Mouse (Mus musculus): Measurements from ENCODE around the gene AU018091. TPM values are rescaled to one million over a fixed set of nuclear protein-coding genes. Genes with fewer than 3 reads are reported as not detected.

AU018091 gene
- not detected for total RNA-seq (2021)
- not detected in 2 replicates for polyA plus RNA-seq (2012; rRNA removed)
- long read RNA-seq, result 0 reads

- Histone ChIP-seq H3K4me3 (no peak within 1 kb of the TSS), H3K27me3 (ENCODE audit: control insufficient read depth, insufficient read depth, low read length) (no peaks in the 10 kb centered on the region), H3K9ac (ENCODE audit: low read depth, low read length) (no peak within 1 kb of the TSS), H3K27ac (no peak within 1 kb of the TSS), H3K36me3 (ENCODE audit: control insufficient read depth, insufficient read depth, low read length) (no peaks in the 10 kb centered on the region), H3K79me2 (replicated peaks; ENCODE audit: control insufficient read depth, insufficient read depth, low read length) (no peaks in the 10 kb centered on the region), H3K4me1 (ENCODE audit: control insufficient read depth, insufficient read depth, low read length) (no peaks in the 10 kb centered on the region)
- TF ChIP-seq POLR2A (IDR thresholded peaks at IDR 0.05; ENCODE audit: insufficient read depth, low read depth, low read length) (no peak), CTCF (IDR thresholded peaks at IDR 0.05) (no peak), EP300 (IDR thresholded peaks at IDR 0.05; ENCODE audit: insufficient read depth, low read depth, low read length) (no peak)
- 64% methylated on average over 3 of the region's 3 CpGs for WGBS
- DNase-seq, result no peak
- intact Hi-C loops (cut with DNase I), result no loop called here
These were observed at the start of gene AU018091 for GRCm38 (mm10) chr7:3168925-3169324. Gene AU018091 (minus strand): TSS chr7:3169203.

DNA sequence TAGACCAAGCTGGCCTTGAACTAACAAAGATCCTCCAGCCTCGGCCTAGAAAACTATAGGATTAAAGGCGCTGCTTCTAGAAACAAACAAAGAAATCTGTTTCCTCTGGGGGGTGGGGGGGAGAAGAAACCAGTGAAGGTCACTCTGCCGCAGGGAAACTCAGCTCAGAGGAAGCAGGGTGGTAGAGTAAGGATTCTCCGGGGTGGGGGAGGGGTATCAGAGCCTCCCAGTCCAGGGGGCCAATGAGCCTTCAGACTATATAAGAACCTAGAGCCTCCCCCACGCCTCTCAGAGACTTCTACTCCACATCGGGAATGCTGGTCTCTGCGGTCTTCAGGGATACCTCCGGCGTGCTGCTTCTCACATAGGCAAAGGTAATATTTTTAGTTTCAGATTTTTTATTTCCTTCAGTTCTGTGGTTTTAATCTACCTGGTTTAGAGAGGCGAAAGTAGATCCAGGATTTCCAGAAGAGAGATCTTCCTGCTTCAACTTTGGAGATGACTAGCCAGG, 48.6 kb upstream of the AU018091 start:
- Histone ChIP-seq H3K4me3 (no peak overlapping the region), H3K27me3 (ENCODE audit: control insufficient read depth, insufficient read depth, low read length) (no peaks in the 10 kb centered on the region; the same call in 1 of the 2 replicates), H3K4me1 (ENCODE audit: control insufficient read depth, insufficient read depth, low read length) (no peaks in the 10 kb centered on the region), H3K36me3 (ENCODE audit: control insufficient read depth, insufficient read depth, low read length) (no peaks in the 10 kb centered on the region), H3K79me2 (replicated peaks; ENCODE audit: control insufficient read depth, insufficient read depth, low read length) (no peaks in the 10 kb centered on the region), H3K27ac (no peak overlapping the region), H3K9ac (ENCODE audit: low read depth, low read length) (no peak overlapping the region)
- intact Hi-C loops (cut with DNase I), result no loop called here
- TF ChIP-seq POLR2A (IDR thresholded peaks at IDR 0.05; ENCODE audit: insufficient read depth, low read depth, low read length) (no peak), CTCF (IDR thresholded peaks at IDR 0.05) (no peak), EP300 (IDR thresholded peaks at IDR 0.05; ENCODE audit: insufficient read depth, low read depth, low read length) (no peak)
- WGBS, result 34% methylated on average over 10 of the region's 10 CpGs
- no peak for DNase-seq

DNA sequence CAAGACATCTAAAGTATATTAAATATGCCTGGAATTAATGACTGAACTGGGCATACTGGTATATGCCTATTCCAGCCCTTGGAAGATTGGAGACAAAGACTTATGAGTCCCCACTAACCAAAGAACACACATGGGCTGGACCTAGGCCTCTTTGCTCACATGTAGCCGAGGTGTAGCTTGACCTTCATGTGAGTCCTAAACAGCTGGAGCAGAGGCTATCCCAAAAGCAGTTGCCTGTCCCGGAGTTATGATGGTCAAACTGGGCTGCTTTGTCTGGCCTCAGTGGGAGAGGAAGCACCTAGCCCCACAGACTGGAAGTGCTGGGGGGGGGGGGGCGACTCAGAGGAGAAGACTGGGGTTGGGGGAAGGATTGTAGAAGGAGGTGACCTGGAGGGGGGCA, 47.3 kb upstream of the AU018091 start:
- no peaks in the 10 kb centered on the region for H3K79me2 ChIP-seq (replicated peaks; ENCODE audit: control insufficient read depth, insufficient read depth, low read length)
- no peak overlapping the region for H3K9ac ChIP-seq (ENCODE audit: low read depth, low read length)
- no peak overlapping the region for H3K4me3 ChIP-seq
- intact Hi-C loops (cut with DNase I), result no loop called here
- no peaks in the 10 kb centered on the region for H3K36me3 ChIP-seq (ENCODE audit: control insufficient read depth, insufficient read depth, low read length)
- no peak for DNase-seq
- no peaks in the 10 kb centered on the region; the same call in 1 of the 2 replicates for H3K27me3 ChIP-seq (ENCODE audit: control insufficient read depth, insufficient read depth, low read length)
- no peaks in the 10 kb centered on the region for H3K4me1 ChIP-seq (ENCODE audit: control insufficient read depth, insufficient read depth, low read length)
- no peak for TF ChIP-seq EP300 (IDR thresholded peaks at IDR 0.05; ENCODE audit: insufficient read depth, low read depth, low read length)
- no peak for TF ChIP-seq CTCF (IDR thresholded peaks at IDR 0.05)
- TF ChIP-seq POLR2A (IDR thresholded peaks at IDR 0.05; ENCODE audit: insufficient read depth, low read depth, low read length), result no peak
- 67% methylated on average over 3 of the region's 3 CpGs for WGBS
- H3K27ac ChIP-seq, result no peak overlapping the region

GRCm38 (mm10) chr7:3213557-3213956, 44.6 kb upstream of the AU018091 start:
- DNase-seq, result no peak
- no peak for TF ChIP-seq EP300 (IDR thresholded peaks at IDR 0.05; ENCODE audit: insufficient read depth, low read depth, low read length)
- TF ChIP-seq CTCF (IDR thresholded peaks at IDR 0.05), result no peak
- TF ChIP-seq POLR2A (IDR thresholded peaks at IDR 0.05; ENCODE audit: insufficient read depth, low read depth, low read length), result no peak
- Histone ChIP-seq H3K27me3 (ENCODE audit: control insufficient read depth, insufficient read depth, low read length) (no peaks in the 10 kb centered on the region; the same call in 1 of the 2 replicates), H3K36me3 (ENCODE audit: control insufficient read depth, insufficient read depth, low read length) (no peaks in the 10 kb centered on the region), H3K4me1 (ENCODE audit: control insufficient read depth, insufficient read depth, low read length) (no peaks in the 10 kb centered on the region), H3K9ac (ENCODE audit: low read depth, low read length) (no peak overlapping the region), H3K27ac (no peak overlapping the region), H3K79me2 (replicated peaks; ENCODE audit: control insufficient read depth, insufficient read depth, low read length) (no peaks in the 10 kb centered on the region), H3K4me3 (no peak overlapping the region)
- WGBS, result 47% methylated on average over 3 of the region's 3 CpGs
- intact Hi-C loops (cut with DNase I), result no loop called here

DNA sequence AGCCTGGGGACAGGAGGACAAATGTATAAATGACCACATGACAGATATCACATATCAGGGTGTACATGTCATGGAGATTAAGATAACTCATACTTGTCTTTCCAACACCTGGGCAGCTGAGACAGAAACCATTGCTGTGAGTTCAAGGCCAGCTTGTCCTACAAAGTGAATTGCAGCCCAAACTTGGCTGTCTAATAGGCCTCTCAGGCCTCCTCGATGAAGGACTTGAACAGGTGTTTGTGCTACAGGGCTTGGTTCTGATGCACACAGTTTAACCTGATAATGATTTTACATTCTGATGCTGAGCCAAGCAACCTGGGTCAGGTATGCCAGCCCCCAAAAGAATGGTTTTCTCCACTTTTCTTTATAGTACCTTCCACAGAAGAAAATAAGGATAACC, 44.2 kb upstream of the AU018091 start:
- WGBS, result 72% methylated on average over 1 of the region's 1 CpGs
- H3K27me3 ChIP-seq (ENCODE audit: control insufficient read depth, insufficient read depth, low read length), result no peaks in the 10 kb centered on the region
- DNase-seq, result no peak
- H3K79me2 ChIP-seq (replicated peaks; ENCODE audit: control insufficient read depth, insufficient read depth, low read length), result no peaks in the 10 kb centered on the region
- no peak overlapping the region for H3K27ac ChIP-seq
- H3K4me3 ChIP-seq, result no peak overlapping the region
- intact Hi-C loops (cut with DNase I), result no loop called here
- H3K36me3 ChIP-seq (ENCODE audit: control insufficient read depth, insufficient read depth, low read length), result no peaks in the 10 kb centered on the region
- H3K9ac ChIP-seq (ENCODE audit: low read depth, low read length), result no peak overlapping the region
- TF ChIP-seq CTCF (IDR thresholded peaks at IDR 0.05) (no peak), EP300 (IDR thresholded peaks at IDR 0.05; ENCODE audit: insufficient read depth, low read depth, low read length) (no peak), POLR2A (IDR thresholded peaks at IDR 0.05; ENCODE audit: insufficient read depth, low read depth, low read length) (no peak)
- H3K4me1 ChIP-seq (ENCODE audit: control insufficient read depth, insufficient read depth, low read length), result no peaks in the 10 kb centered on the region

GRCm38 (mm10) chr7:3212002-3212790, 43.2 kb upstream of the AU018091 start:
- 80% methylated on average over 12 of the region's 12 CpGs for WGBS
- no peaks in the 10 kb centered on the region for H3K27me3 ChIP-seq (ENCODE audit: control insufficient read depth, insufficient read depth, low read length)
- DNase-seq, result no peak
- no peak overlapping the region for H3K27ac ChIP-seq
- TF ChIP-seq EP300 (IDR thresholded peaks at IDR 0.05; ENCODE audit: insufficient read depth, low read depth, low read length) (no peak), CTCF (IDR thresholded peaks at IDR 0.05) (no peak)
- intact Hi-C loops (cut with DNase I), result no loop called here
- no peaks in the 10 kb centered on the region for H3K79me2 ChIP-seq (replicated peaks; ENCODE audit: control insufficient read depth, insufficient read depth, low read length)
- no peaks in the 10 kb centered on the region for H3K36me3 ChIP-seq (ENCODE audit: control insufficient read depth, insufficient read depth, low read length)
- H3K4me3 ChIP-seq, result no peak overlapping the region
- H3K9ac ChIP-seq (ENCODE audit: low read depth, low read length), result no peak overlapping the region
- H3K4me1 ChIP-seq (ENCODE audit: control insufficient read depth, insufficient read depth, low read length), result no peaks in the 10 kb centered on the region

All from heart, adult 2 months (tissue).